Mouse (Mus musculus): ENCODE results near the gene Tesc.

Tesc gene

DNA sequence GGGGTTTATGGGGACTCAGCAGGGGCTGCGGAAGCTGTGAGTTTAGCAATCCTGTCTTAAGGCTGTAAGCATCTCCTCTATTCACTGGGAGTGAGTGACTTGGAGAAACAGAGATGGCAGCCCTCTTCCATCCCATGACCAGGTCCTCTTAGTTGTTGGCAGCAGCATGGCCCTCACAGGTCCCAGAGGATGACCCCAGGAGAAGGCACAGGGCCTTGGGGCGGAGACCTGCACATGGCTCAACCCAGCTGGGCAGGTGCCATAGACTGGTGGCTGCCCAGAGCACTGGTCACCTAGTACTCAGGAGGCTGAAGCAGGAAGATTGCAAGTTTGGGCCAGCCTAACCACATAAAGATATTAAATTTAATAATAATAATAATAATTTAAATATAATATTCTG is 11.9 kb upstream of the Tesc start:
- in situ Hi-C loops (cut with MboI, MseI) = no loop called here

DNA sequence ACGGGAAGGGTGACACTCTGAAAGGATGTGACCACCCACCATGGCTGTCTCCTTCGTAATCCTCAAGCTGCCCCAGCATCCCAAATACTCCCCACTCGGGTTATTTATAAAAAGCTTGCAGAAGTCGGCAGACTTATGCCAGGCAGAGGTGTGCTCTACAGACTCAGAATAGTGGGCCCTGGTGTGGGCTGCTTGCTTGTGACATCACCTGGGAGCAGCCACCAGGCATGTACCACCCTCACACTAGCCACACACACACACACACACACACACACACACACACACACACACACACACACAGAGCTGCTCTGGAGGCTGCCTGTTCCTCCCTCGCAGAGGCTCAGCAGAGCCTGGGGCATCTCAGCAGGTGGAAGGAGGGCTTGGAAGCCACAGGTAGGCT is 10.0 kb upstream of the Tesc start:
- in situ Hi-C loops (cut with MboI, MseI) = no loop called here

GRCm38 (mm10) chr5:118019905-118020304 is 7.6 kb upstream of the Tesc start:
- in situ Hi-C loops (cut with MboI, MseI) = no loop called here

DNA sequence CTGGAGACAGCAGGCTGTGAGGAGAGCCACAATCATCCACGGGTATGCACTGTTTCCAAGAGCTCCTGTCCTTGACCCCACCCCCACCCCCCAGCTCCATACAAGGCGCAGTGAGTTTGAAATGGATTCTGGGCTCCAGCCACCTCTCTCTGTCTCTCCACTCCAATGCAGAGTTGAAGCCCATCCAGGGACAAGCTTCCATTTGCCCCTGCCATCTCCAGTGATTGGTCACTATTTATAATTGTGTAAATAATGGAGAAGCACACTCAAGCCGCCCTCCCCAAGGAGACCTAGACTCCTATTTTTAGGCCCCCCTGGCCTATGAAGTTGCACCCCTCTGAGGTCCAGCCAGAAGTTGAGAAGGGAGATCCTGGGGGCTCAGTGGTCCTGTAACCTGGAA is 4.5 kb upstream of the Tesc start:
- in situ Hi-C loops (cut with MboI, MseI) = no loop called here

- in situ Hi-C loops (cut with MboI, MseI) = no loop called here
Measured at GRCm38 (mm10) chr5:118025880-118026279, 1.7 kb upstream of the Tesc start.

GRCm38 (mm10) chr5:118026343-118026742 is 1.2 kb upstream of the Tesc start:
- in situ Hi-C loops (cut with MboI, MseI) = no loop called here

GRCm38 (mm10) chr5:118027101-118027697 is 344 bp upstream of the Tesc start:
- in situ Hi-C loops (cut with MboI, MseI) = no loop called here

DNA sequence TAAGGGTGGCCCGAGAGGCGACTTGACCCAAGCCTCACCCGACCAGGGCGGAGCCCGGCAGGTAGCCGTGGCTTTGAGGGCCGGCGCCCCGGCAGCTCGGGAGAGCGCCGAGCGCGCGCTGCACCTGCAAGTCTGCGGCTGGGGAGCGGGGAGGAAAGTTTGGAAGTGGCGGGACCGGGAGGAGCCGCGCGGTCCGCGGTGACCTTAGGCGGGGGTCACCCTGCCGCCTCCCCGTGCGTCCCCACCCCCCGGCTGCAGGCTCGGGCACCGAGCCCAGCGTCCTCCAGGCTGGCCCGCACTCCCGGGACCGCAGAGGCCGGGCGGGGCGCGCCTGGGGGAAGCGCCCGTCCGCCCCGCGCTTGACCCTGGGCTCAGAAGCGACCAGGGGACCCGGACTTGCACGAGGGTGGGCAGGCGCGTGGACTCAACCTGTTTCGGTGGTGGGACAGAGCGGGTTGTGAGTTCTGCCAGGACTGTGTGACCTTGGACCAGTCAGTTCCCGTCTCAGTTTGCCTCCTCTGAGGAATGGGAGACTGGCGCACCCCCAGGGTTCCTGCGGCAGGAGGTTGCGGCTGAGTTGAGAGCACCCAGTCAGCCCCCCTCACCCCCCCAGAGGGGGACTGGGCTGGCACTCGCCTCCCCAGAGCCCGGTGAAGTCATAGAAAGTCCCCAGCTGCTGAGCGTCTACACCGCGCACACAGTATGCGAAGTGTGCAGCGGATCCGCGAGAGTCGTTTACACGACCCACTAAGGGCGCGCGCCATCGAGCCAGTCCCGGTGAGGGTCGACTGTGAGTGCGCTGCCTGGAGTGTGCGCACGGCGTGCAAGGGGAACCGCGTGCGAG is 870 bp downstream of the Tesc start:
- in situ Hi-C loops (cut with MboI, MseI) = no loop called here

DNA sequence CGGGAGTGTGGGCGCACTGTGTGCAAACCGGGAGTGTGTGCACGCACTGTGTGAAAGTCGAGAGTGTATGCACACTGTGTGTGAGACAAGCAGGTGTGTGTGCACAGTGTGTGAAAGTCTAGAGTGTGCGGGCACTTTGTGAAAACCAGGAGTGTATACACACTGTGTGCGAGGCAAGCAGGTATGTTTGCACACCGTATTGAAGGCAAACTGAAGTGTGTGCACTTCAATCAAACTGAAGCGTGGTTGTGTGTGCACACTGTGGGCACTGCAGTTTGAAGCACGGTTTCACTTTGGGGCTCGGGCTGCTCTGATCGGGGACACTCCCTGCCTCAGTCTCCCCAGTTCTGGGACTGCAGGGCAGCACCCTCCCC is 1.5 kb downstream of the Tesc start:
- in situ Hi-C loops (cut with MboI, MseI) = no loop called here

GRCm38 (mm10) chr5:118029420-118029819 is 1.9 kb downstream of the Tesc start:
- in situ Hi-C loops (cut with MboI, MseI) = no loop called here

DNA sequence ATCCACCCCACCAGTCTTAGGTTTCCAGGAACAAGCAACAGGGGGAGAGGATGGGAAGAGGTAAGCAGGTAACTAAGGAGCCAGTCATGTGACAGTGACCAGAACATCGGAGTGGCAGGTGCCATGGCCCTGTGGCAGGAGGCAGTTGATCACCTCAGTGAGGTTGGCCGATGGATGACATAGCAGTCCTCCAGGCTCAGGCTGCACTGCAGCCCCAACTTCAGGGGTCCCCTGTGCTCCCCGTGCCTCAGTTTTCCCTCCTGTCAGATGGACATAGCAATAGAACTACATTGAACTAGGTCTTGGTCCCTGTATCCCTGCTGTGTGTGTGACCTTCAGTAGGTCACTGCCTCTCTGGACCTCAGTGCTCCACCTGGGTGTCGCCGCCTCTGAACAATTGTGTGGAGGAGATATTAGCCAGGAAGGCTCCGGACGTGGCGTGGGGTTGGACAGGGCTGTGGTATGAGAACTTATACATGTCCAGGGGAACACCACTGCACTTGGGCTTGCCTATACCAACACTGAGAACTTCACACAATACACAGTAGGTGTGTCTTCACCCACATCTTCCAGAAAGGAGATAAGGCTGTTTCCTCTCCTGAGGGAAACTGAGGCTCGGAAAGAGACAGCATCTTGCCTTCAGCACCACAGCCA is 2.6 kb downstream of the Tesc start:
- in situ Hi-C loops (cut with MboI, MseI) = no loop called here

GRCm38 (mm10) chr5:118031059-118031458 is 3.5 kb downstream of the Tesc start:
- in situ Hi-C loops (cut with MboI, MseI) = no loop called here

GRCm38 (mm10) chr5:118031508-118031907 is 4.0 kb downstream of the Tesc start:
- in situ Hi-C loops (cut with MboI, MseI) = no loop called here

DNA sequence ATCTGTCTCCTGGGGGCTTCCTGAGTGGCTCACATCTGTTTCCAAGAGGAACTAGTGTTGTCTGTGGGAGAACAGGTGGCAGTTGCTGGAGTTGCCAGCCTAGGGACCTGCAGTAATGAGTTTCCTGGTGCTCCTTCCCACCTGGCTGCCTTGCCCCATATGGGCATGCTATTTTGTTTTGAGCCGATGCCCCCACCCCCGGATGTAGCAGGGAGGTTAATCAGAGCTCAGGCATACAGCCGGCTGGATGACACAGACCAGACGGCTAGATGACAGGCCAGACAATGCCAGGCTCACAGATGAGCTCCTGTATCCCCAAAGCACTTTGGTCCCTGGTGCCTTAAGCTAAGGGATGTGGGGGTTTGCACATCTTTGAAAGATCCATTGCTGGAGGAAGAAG is 5.8 kb downstream of the Tesc start:
- in situ Hi-C loops (cut with MboI, MseI) = no loop called here

DNA sequence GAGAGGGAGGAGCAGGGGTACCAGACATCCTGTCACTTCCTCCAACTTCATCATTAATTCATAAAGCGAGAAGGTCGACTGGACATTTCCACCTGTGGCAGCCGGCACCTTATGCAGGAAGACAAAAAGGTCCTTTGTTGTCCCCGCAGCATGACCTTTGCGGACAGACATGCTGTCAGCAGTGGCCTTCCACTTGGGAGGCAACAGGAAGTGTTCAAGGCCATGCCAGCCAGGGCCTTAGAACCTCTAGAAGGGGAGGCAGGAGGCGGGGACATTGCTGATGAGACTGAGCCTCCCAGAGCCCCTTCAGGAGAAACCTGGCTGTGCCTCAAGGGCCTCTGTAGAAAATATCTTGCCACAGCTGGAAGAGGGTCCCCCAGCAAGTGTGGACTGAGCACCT is 6.2 kb downstream of the Tesc start:
- in situ Hi-C loops (cut with MboI, MseI) = no loop called here

DNA sequence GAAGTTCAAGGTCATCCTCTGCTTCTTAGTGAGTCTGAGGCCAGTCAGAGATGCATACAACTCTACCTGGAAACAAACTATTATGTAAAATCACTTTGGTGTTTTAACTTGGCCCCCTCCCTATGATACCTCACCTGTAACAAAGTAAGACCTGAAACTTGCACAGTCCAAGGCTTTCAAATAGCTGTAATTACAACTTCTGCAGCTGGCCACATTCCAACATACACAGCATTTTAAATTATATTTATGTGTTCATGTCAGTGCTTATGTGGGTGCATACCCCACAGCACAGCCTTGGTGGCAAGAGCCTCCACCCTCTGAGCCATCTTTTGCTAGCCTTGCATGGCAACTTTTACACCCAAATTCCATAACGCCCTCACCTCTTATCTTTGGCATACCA is 7.1 kb downstream of the Tesc start:
- in situ Hi-C loops (cut with MboI, MseI) = no loop called here

GRCm38 (mm10) chr5:118035786-118036185 is 8.2 kb downstream of the Tesc start:
- in situ Hi-C loops (cut with MboI, MseI) = no loop called here

GRCm38 (mm10) chr5:118036888-118037797 is 9.6 kb downstream of the Tesc start:
- in situ Hi-C loops (cut with MboI, MseI) = no loop called here

- in situ Hi-C loops (cut with MboI, MseI) = no loop called here
Measured at GRCm38 (mm10) chr5:118037798-118038484, 10.4 kb downstream of the Tesc start.

GRCm38 (mm10) chr5:118039241-118039668 is 11.7 kb downstream of the Tesc start:
- in situ Hi-C loops (cut with MboI, MseI) = no loop called here

DNA sequence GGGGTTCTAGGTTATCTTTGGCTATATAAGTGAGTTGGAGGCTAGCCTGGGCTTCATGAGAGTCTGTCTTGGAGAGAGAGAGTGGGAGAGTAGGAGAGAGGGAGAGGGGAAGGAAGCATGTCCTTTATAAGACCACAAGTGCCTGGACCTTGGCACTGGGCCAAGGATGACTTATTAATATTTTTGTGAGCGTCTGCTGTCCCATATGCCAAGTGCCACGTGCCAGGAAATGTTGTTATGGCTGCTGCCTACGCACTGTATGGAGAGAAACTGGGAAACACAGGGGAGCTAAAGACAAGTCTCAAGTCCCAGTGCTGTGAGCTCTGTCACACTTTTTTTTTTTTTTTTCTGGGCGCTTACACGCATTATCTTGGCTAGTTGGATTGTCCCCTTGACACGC is 15.1 kb downstream of the Tesc start:
- in situ Hi-C loops (cut with MboI, MseI) = no loop called here
